Mouse (Mus musculus) layer of hippocampus, adult 18-20 months (tissue): ENCODE data around the gene Nucb2. TPM values are rescaled to one million over a fixed set of nuclear protein-coding genes. Genes with fewer than 3 reads are reported as not detected.
A peak's percentile ranks its signal among the peaks of the same experiment; 100 is the strongest.

ENCODE experiments used
- DNase-seq, 2 experiments: peaks; one replicate each; pipeline ENCODE4 v3.0.0; 2022; ENCODE audit warnings: low spot score in 2 of 2
- total RNA-seq, 2 experiments: library from RNA; stranded (reverse); gene quantifications; 2 replicates each; pipeline ENCODE4 v1.2.3; 2021

Nucb2 gene
- total RNA-seq, 2 experiments from 2014 or later: 19.1 to 20.1 TPM

DNA sequence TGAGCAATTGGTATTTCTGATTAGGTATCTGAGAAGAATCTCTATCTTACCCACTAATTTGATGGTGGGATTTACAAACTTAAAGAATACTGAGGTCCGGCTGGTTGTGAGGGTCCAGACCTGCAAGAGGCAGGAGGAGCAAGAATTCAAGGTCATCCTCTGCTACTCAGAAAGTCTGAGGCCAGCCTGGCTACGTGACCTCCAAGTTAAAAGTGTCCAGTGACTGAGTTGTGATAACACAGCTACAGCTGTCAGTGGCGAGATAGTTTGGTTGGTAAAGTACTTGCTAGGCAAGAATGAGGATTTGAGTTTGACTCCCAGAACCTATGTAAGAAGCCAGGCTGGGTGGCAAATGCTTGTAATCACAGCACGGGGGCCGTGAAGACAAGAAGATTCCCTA lies 14.0 kb downstream of the Nucb2 start:
- no peak for DNase-seq

DNA sequence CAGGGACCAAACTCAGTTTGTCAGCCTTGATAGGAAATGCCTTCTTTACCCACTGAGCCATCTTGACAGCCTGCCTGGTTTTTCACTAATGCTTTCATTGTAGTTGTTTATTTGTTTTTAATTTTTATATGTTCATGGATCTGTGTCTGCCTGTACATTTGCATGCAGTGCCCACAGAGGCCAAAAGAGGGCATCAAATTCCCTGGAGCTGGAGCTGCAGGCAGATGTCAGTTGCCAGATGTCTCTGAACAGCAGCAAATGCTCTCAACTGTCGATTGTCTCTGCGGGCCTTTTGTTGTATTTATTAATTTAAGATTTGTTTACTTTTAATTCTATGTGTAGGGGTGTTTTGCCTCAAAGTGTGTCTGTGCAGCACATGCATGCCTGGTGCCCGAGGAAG lies 15.6 kb downstream of the Nucb2 start:
- DNase-seq: no peak

DNA sequence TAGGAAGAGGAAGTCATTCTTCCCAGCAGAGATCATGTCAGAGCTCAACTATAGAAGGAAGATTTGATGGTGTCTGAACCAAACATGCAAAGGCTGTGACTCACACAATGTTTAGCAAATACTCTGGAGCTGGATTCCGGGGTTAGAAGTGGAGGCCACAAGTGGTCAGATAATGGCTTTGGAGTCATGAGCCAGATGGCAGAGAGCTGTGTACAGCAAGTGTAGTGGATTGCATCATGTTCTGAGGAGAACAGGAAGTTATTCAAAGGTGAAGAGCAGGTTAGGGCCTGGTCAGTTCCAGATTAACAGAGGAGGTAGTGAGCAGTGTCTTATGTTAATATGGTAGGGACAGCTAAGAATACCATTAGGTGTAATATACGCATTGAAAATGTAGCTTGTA lies 20.4 kb downstream of the Nucb2 start:
- DNase-seq: no peak

DNA sequence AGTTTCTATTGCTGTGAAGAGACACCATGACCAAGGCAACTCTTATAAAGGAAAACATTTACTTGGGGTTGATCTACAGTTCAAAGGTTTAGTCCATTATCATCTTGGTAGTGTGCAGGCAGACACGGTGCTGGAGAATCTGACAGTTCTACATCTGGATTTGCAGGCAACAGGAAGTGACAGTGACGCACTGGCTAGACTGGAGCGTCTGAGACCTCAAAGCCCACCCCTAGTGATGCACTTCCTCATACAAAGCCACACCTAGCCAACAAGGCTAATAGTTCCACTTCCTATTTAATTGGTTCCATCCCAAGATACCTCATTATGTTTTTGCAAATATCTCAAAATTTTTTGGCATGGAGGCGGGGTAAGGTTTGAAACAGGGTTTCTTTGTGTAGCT lies 25.6 kb downstream of the Nucb2 start:
- DNase-seq: no peak

DNA sequence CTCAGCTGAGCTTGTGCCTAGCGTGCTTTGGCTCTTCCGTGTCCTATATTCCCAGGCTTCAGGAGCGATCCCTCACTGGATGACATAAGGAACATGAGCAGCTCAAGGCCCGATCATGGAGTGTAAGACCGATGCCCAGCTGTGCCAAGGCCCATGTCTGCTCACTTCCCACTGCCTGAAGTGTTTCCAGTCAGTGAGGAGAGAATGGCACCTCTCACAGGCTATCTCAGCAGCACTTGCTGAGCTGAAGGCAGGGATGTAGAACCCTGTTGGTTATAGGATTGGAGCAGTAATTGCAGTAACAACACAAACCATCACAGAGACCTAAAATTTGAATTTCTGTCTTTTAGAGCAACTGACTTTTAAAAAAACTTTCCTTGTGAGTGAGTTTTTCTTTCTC lies 26.3 kb downstream of the Nucb2 start:
- DNase-seq: no peak

DNA sequence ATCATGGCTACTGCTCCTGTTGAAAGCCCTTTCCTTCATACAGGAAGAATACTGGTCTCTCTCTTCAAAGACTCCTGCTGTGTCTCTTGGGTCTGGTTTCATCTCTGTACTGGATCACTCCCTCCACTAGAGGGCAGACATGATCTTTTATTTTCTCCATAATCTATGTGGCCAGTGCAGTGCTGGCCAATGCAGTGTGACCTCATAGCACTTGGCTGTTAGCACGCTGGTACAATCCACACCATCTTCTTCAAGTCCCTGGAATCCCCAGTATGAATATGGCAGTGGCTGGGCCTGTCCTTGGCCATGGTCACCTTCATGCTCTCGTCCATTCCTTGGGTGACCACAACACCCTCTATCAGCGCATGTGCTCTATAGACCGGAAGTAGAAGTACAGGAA lies 27.1 kb downstream of the Nucb2 start:
- DNase-seq: peak in 1 of 2 experiments; percentile 59

DNA sequence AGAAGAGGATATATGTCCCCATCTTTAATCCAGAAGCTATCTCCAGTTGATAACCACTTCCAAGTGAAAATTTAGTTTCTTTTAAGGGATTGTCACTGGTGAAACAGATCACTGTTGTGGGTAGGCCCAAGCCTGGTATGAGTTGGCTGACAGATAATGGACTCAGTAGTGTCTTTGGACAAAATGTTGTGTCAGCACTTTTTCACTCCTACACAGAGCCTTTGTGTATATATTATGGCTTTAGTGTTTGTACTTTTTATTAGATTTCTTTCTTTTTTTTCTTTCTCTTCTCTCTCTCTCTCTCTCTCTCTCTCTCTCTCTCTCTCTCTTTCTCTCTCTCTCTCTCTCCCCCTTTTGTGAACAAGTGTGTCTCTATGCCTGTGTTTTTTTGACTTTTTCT lies 52.7 kb downstream of the Nucb2 start:
- DNase-seq: no peak

DNA sequence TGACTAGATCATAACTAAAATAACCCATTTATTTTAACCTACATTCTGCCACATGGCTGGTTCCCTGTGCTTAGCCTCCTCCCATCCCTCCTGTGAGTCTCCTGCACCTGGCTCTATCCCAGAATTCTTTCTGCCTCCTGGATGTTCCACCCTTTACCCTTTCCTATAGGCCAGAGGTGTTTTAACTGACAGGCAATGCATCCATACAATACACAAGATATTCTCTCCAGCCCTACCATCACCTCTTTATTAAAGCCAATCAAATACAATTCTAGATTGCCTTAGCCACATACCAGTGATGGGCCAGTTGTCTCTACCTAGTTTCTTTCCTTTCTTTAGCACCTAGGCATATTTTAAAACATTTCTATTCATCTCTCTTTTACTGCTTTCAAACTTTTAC lies 70.4 kb downstream of the Nucb2 start:
- no peak for DNase-seq

Other genes starting within 250 kb of the Nucb2 start
- gene Plekha7, start 196.0 kb upstream of the Nucb2 start, total RNA-seq: 10 to 100 TPM; 19.1 to 20.2 TPM
- gene Rps13, start 170.2 kb upstream of the Nucb2 start, total RNA-seq: 100 to 1,000 TPM; 220 to 237 TPM
- 10 to 100 TPM; 29.2 to 29.3 TPM for gene Pik3c2a, start 60.9 kb upstream of the Nucb2 start, total RNA-seq